Comparison of ENCODE assay signal across 23 mouse cellular contexts in the genomic region with DNA sequence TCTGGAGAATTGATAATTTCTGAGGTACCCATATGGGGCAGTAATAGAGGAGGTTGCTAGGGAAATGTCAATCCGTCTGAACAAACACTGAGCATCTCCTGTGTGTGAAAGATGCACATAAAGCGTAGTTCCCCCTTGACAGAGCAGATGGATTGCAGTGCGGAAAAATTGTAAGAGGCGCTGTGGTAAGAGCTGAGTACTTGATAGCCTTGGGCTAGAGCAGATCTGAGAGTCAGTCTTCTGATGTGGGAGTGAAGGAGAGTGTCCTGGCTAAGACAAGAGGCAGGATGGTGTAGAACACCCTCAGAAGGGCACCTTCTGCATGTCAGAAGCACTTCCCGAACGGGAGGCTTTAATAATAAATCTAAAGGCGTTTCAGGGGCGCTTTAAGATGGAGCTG. TPM values are rescaled to one million over a fixed set of nuclear protein-coding genes. Genes with fewer than 3 reads are reported as not detected.
A peak's percentile ranks its signal among the peaks of the same experiment; 100 is the strongest.
DNase-seq lines count a peak whose midpoint lies in the region; ATAC-seq lines count a peak whose summit lies in the region.
"Had no signal": no experiment of that assay in that cellular context is flagged by ENCODE, and none has a peak within 500 bp of the region (broad histone marks: within the 10 kb centered on the region; RNA-seq: fewer than 3 reads in every experiment).

No protein-coding gene starts in this region.

- 61% methylated on average over 8 of the region's 8 CpGs for WGBS in heart, embryonic 11.5 days (ENCODE audit: insufficient replicate concordance)
- 57% methylated on average over 8 of the region's 8 CpGs for WGBS in hindbrain, embryonic 13.5 days
- WGBS in hindbrain, embryonic 16.5 days = 60% methylated on average over 8 of the region's 8 CpGs
- WGBS in neural tube, embryonic 13.5 days = 48% methylated on average over 8 of the region's 8 CpGs

- H3K9ac ChIP-seq in heart, embryonic 11.5 days (ENCODE audit: low read depth, low read length) = no peak overlapping the region
- H3K9ac ChIP-seq in hindbrain, embryonic 13.5 days = no peak overlapping the region
- H3K9ac ChIP-seq in hindbrain, embryonic 16.5 days (ENCODE audit: low read depth, low read length) = no peak overlapping the region
- H3K9ac ChIP-seq in neural tube, embryonic 13.5 days = peak overlapping the region; percentile 13; the same call in 1 of the 2 replicates
- H3K9ac ChIP-seq: embryonic facial prominence, embryonic 12.5 days; forebrain, embryonic 13.5 days; hindbrain, embryonic 15.5 days; kidney, embryonic 15.5 days; limb, embryonic 13.5 days; liver, embryonic 12.5 days had no signal

- no peak overlapping the region for H3K4me2 ChIP-seq in heart, embryonic 11.5 days
- H3K4me2 ChIP-seq in hindbrain, embryonic 13.5 days = no peak overlapping the region
- H3K4me2 ChIP-seq in hindbrain, embryonic 16.5 days (ENCODE audit: low read length) = no peak overlapping the region
- peak overlapping the region; percentile 2; the same call in 1 of the 2 replicates for H3K4me2 ChIP-seq in neural tube, embryonic 13.5 days
- H3K4me2 ChIP-seq: embryonic facial prominence, embryonic 12.5 days; forebrain, embryonic 13.5 days; hindbrain, embryonic 15.5 days; kidney, embryonic 15.5 days; limb, embryonic 13.5 days; liver, embryonic 12.5 days had no signal

- H3K27ac ChIP-seq in heart, embryonic 11.5 days (ENCODE audit: low read depth, low read length) = no peak overlapping the region
- H3K27ac ChIP-seq in hindbrain, embryonic 13.5 days = peak overlapping the region; percentile 40; the same call in 1 of the 2 replicates
- H3K27ac ChIP-seq in hindbrain, embryonic 16.5 days (ENCODE audit: low read depth, low read length) = no peak overlapping the region
- H3K27ac ChIP-seq in neural tube, embryonic 13.5 days (replicated peaks) = 0 out of 2 replicates have a peak overlapping the region, but pooled peaks have one; percentile 24
- H3K27ac ChIP-seq: embryonic facial prominence, embryonic 12.5 days; forebrain, embryonic 13.5 days; hindbrain, embryonic 15.5 days; kidney, embryonic 15.5 days; limb, embryonic 13.5 days; liver, embryonic 12.5 days had no signal

- H3K36me3 ChIP-seq in heart, embryonic 11.5 days (ENCODE audit: control insufficient read depth, insufficient read depth, low read length) = no peaks in the 10 kb centered on the region
- no peaks in the 10 kb centered on the region for H3K36me3 ChIP-seq in hindbrain, embryonic 13.5 days
- H3K36me3 ChIP-seq in hindbrain, embryonic 16.5 days (ENCODE audit: control insufficient read depth, insufficient read depth, low read length) = no peaks in the 10 kb centered on the region
- H3K36me3 ChIP-seq in neural tube, embryonic 13.5 days = no peaks in the 10 kb centered on the region
- H3K36me3 ChIP-seq: embryonic facial prominence, embryonic 12.5 days; G1E; hindbrain, embryonic 15.5 days; kidney, embryonic 15.5 days; limb, embryonic 13.5 days; liver, embryonic 12.5 days had no signal

- H3K4me3 ChIP-seq in heart, embryonic 11.5 days (ENCODE audit: low read depth, low read length) = no peak overlapping the region
- H3K4me3 ChIP-seq in hindbrain, embryonic 13.5 days = no peak overlapping the region
- no peak overlapping the region for H3K4me3 ChIP-seq in hindbrain, embryonic 16.5 days (ENCODE audit: low read length)
- H3K4me3 ChIP-seq in neural tube, embryonic 13.5 days = no peak overlapping the region
- H3K4me3 ChIP-seq: embryonic facial prominence, embryonic 12.5 days; forebrain, embryonic 13.5 days; hindbrain, embryonic 15.5 days; kidney, embryonic 15.5 days; limb, embryonic 13.5 days; liver, embryonic 12.5 days had no signal

- no peak for ATAC-seq in heart, embryonic 11.5 days (replicated peaks; ENCODE audit: insufficient number of reproducible peaks, low FRiP score, low TSS enrichment)
- ATAC-seq in hindbrain, embryonic 13.5 days (ENCODE audit: low FRiP score) = no peak
- ATAC-seq in hindbrain, embryonic 16.5 days = no peak
- no peak for ATAC-seq in neural tube, embryonic 13.5 days (ENCODE audit: low read depth)
- ATAC-seq in monocyte, adult 5-6 weeks (replicated peaks; ENCODE audit: insufficient number of reproducible peaks, low FRiP score, low TSS enrichment, poor library complexity, severe bottlenecking) = no peak
- ATAC-seq: forebrain, embryonic 13.5 days; liver, embryonic 12.5 days had no signal

- H3K9me3 ChIP-seq in heart, embryonic 11.5 days (replicated peaks; ENCODE audit: control insufficient read depth, low read length) = no peaks in the 10 kb centered on the region
- H3K9me3 ChIP-seq in hindbrain, embryonic 13.5 days = no peaks in the 10 kb centered on the region
- H3K9me3 ChIP-seq in hindbrain, embryonic 16.5 days (ENCODE audit: control insufficient read depth, low read length) = no peaks in the 10 kb centered on the region
- no peaks in the 10 kb centered on the region for H3K9me3 ChIP-seq in neural tube, embryonic 13.5 days
- H3K9me3 ChIP-seq: embryonic facial prominence, embryonic 12.5 days; forebrain, embryonic 13.5 days; hindbrain, embryonic 15.5 days; kidney, embryonic 15.5 days; limb, embryonic 13.5 days; liver, embryonic 12.5 days had no signal

- DNase-seq in heart, adult 11 months = peak; percentile 71
- DNase-seq in neural tube, embryonic 10.5 days (ENCODE audit: extremely low spot score, low spot score) = no peak
- DNase-seq: adrenal gland, adult 2 months; cerebellum, adult 18-20 months; cerebellum, postnatal 14 days; gastrocnemius, postnatal 14 days; heart, postnatal 10 days; kidney, adult 11 months; kidney, postnatal 36 days; lung, adult 18-20 months; lung, postnatal 14 days had no signal

- H3K4me1 ChIP-seq in heart, embryonic 11.5 days (ENCODE audit: control insufficient read depth, insufficient read depth, low read length) = peaks cover 56% of the 10 kb centered on the region
- H3K4me1 ChIP-seq in hindbrain, embryonic 13.5 days (replicated peaks) = peaks cover 86% of the 10 kb centered on the region
- peaks cover 47% of the 10 kb centered on the region for H3K4me1 ChIP-seq in hindbrain, embryonic 16.5 days (ENCODE audit: control insufficient read depth, insufficient read depth, low read depth, low read length)
- peaks cover 87% of the 10 kb centered on the region for H3K4me1 ChIP-seq in neural tube, embryonic 13.5 days (replicated peaks)

- no peaks in the 10 kb centered on the region for H3K27me3 ChIP-seq in heart, embryonic 11.5 days (ENCODE audit: control insufficient read depth, insufficient read depth, low read length)
- H3K27me3 ChIP-seq in hindbrain, embryonic 13.5 days = no peaks in the 10 kb centered on the region
- H3K27me3 ChIP-seq in hindbrain, embryonic 16.5 days (replicated peaks; ENCODE audit: control insufficient read depth, insufficient read depth, low read length) = no peaks in the 10 kb centered on the region
- no peaks in the 10 kb centered on the region for H3K27me3 ChIP-seq in neural tube, embryonic 13.5 days
- H3K27me3 ChIP-seq: embryonic facial prominence, embryonic 12.5 days; forebrain, embryonic 13.5 days; hindbrain, embryonic 15.5 days; kidney, embryonic 15.5 days had no signal

RNA-seq across cellular contexts. Expression of a gene that starts 4.4 kb away (rescaled TPM):
- 26.7 and 30.3 TPM in 2 replicates for polyA plus RNA-seq in heart, embryonic 11.5 days (2014; fragmentation: Nextera tagmentation; extraction: Ambion mirVana)
- polyA plus RNA-seq in hindbrain, embryonic 13.5 days (2015; fragmentation: Nextera tagmentation; extraction: Ambion mirVana) = 33.4 and 39.0 TPM in 2 replicates
- 21.8 and 24.5 TPM in 2 replicates for polyA plus RNA-seq in hindbrain, embryonic 16.5 days (2015; fragmentation: Nextera tagmentation; extraction: Ambion mirVana)
- polyA plus RNA-seq in neural tube, embryonic 13.5 days (2015; fragmentation: Nextera tagmentation; extraction: Ambion mirVana) = 36.2 and 43.9 TPM in 2 replicates
- total RNA-seq in monocyte, adult 5-6 weeks (2017) = 2.0 to 6.0 TPM (median 2.3 TPM) in 3 replicates
- polyA plus RNA-seq: G1E had no signal

RNA-seq across cellular contexts. Expression of a gene that starts 40.8 kb away (rescaled TPM):
- polyA plus RNA-seq in heart, embryonic 11.5 days (2014; fragmentation: Nextera tagmentation; extraction: Ambion mirVana) = 51.2 and 60.7 TPM in 2 replicates
- polyA plus RNA-seq in hindbrain, embryonic 13.5 days (2015; fragmentation: Nextera tagmentation; extraction: Ambion mirVana) = 247 and 272 TPM in 2 replicates
- polyA plus RNA-seq in hindbrain, embryonic 16.5 days (2015; fragmentation: Nextera tagmentation; extraction: Ambion mirVana) = 72.2 and 182 TPM in 2 replicates
- 315 and 322 TPM in 2 replicates for polyA plus RNA-seq in neural tube, embryonic 13.5 days (2015; fragmentation: Nextera tagmentation; extraction: Ambion mirVana)
- 0.48 TPM in 1 of 3 replicates, not detected in the others for total RNA-seq in monocyte, adult 5-6 weeks (2017)
- total RNA-seq: G1E had no signal
- polyA plus RNA-seq: G1E had no signal

Comparison
In these comparisons a context has a peak if more than half of its experiments do, and no peak if none do; other contexts are left out.
1. H3K27ac ChIP-seq: peak in hindbrain, embryonic 13.5 days (single experiment) and neural tube, embryonic 13.5 days (single experiment); none in heart, embryonic 11.5 days (single experiment) and hindbrain, embryonic 16.5 days (single experiment).